In the genomic region with DNA sequence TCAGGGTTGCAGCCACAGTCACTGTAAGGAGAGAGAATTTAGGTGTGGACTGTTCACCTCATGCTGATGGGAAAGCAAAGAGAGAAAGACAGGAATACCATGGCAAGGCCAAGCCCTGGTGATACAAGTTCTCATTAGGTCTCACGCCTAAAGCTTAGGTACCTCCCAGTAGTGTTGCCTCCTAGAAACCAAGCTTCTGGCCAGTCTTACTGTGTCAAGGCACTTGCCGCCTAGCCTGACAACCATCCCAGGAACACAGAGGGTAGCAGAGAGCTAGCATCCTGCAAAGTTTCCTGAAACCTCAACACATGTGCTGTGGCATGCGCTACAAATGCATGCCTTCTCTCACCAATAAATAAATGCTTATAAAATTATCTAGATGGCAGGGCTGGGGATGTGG, we compare ENCODE assay signal across 17 mouse cellular contexts. TPM values are rescaled to one million over a fixed set of nuclear protein-coding genes. Genes with fewer than 3 reads are reported as not detected.
DNase-seq lines count a peak whose midpoint lies in the region; ATAC-seq and TF ChIP-seq lines count a peak whose summit lies in the region.
"Had no signal": no experiment of that assay in that cellular context is flagged by ENCODE, and none has a peak within 500 bp of the region (broad histone marks: within the 10 kb centered on the region; RNA-seq: fewer than 3 reads in every experiment).

No protein-coding gene starts in this region.

- peaks cover 6% of the 10 kb centered on the region; the same call in 1 of the 2 replicates for H3K9me3 ChIP-seq in kidney, embryonic 14.5 days (ENCODE audit: control insufficient read depth, low read length)
- H3K9me3 ChIP-seq in lung, embryonic 15.5 days = no peaks in the 10 kb centered on the region
- no peaks in the 10 kb centered on the region for H3K9me3 ChIP-seq in embryonic facial prominence, embryonic 15.5 days (replicated peaks)
- no peaks in the 10 kb centered on the region; the same call in 1 of the 2 replicates for H3K9me3 ChIP-seq in forebrain, embryonic 11.5 days (ENCODE audit: control insufficient read depth, low read length)
- H3K9me3 ChIP-seq: hindbrain, embryonic 15.5 days; midbrain, embryonic 12.5 days had no signal

- no peaks in the 10 kb centered on the region for H3K36me3 ChIP-seq in kidney, embryonic 14.5 days (ENCODE audit: control insufficient read depth, insufficient read depth, low read length)
- H3K36me3 ChIP-seq in lung, embryonic 15.5 days = no peaks in the 10 kb centered on the region
- no peaks in the 10 kb centered on the region for H3K36me3 ChIP-seq in embryonic facial prominence, embryonic 15.5 days
- H3K36me3 ChIP-seq in myocyte (ENCODE audit: control insufficient read depth, insufficient read depth) = no peaks in the 10 kb centered on the region
- no peaks in the 10 kb centered on the region for H3K36me3 ChIP-seq in forebrain, embryonic 11.5 days (ENCODE audit: control insufficient read depth, insufficient read depth, low read length)
- H3K36me3 ChIP-seq: hindbrain, embryonic 15.5 days; limb, embryonic 13.5 days; midbrain, embryonic 12.5 days had no signal

- H3ac ChIP-seq in myocyte (ENCODE audit: control insufficient read depth, insufficient read length) = no peak overlapping the region

- peaks cover 10% of the 10 kb centered on the region; the same call in 1 of the 2 replicates for H3K4me1 ChIP-seq in kidney, embryonic 14.5 days (ENCODE audit: control insufficient read depth, insufficient read depth, low read length)
- peaks cover 24% of the 10 kb centered on the region for H3K4me1 ChIP-seq in lung, embryonic 15.5 days
- H3K4me1 ChIP-seq in lung, adult 2 months (ENCODE audit: control insufficient read depth, insufficient read depth, low read length) = peaks cover 3% of the 10 kb centered on the region; the same call in 1 of the 2 replicates
- peaks cover 15% of the 10 kb centered on the region for H3K4me1 ChIP-seq in embryonic facial prominence, embryonic 15.5 days
- H3K4me1 ChIP-seq in forebrain, embryonic 11.5 days (replicated peaks; ENCODE audit: control insufficient read depth, insufficient read depth, low read length) = no peaks in the 10 kb centered on the region

- no peak overlapping the region for H3K4me3 ChIP-seq in kidney, embryonic 14.5 days (ENCODE audit: low read length)
- H3K4me3 ChIP-seq in lung, embryonic 15.5 days = peak overlapping the region; percentile 26
- H3K4me3 ChIP-seq in lung, adult 2 months (replicated peaks; ENCODE audit: extremely low read depth, low read depth, low read length) = no peak overlapping the region
- no peak overlapping the region for H3K4me3 ChIP-seq in embryonic facial prominence, embryonic 15.5 days (replicated peaks)
- H3K4me3 ChIP-seq in myocyte = no peak overlapping the region
- H3K4me3 ChIP-seq in forebrain, embryonic 11.5 days (ENCODE audit: low read depth, low read length) = no peak overlapping the region
- H3K4me3 ChIP-seq: hindbrain, embryonic 15.5 days; limb, embryonic 13.5 days; midbrain, embryonic 12.5 days had no signal

- no peaks in the 10 kb centered on the region for H3K27me3 ChIP-seq in kidney, embryonic 14.5 days (ENCODE audit: control insufficient read depth, insufficient read depth, low read length)
- no peaks in the 10 kb centered on the region for H3K27me3 ChIP-seq in lung, embryonic 15.5 days
- no peaks in the 10 kb centered on the region for H3K27me3 ChIP-seq in embryonic facial prominence, embryonic 15.5 days
- no peaks in the 10 kb centered on the region for H3K27me3 ChIP-seq in myocyte (ENCODE audit: control insufficient read depth, insufficient read depth, insufficient read length)
- H3K27me3 ChIP-seq in forebrain, embryonic 11.5 days (ENCODE audit: control insufficient read depth, insufficient read depth, low read length) = no peaks in the 10 kb centered on the region
- H3K27me3 ChIP-seq: hindbrain, embryonic 15.5 days; limb, embryonic 13.5 days; midbrain, embryonic 12.5 days had no signal

- ATAC-seq in kidney, embryonic 14.5 days (ENCODE audit: low FRiP score, low TSS enrichment) = no peak
- no peak for ATAC-seq in lung, embryonic 15.5 days (ENCODE audit: borderline replicate concordance, extremely low read depth, low FRiP score, low TSS enrichment)
- no peak for ATAC-seq in embryonic facial prominence, embryonic 15.5 days (ENCODE audit: insufficient number of reproducible peaks, low FRiP score, low TSS enrichment, low read depth)
- ATAC-seq in forebrain, embryonic 11.5 days (replicated peaks; ENCODE audit: low FRiP score) = no peak
- ATAC-seq: forebrain, embryonic 14.5 days had no signal

- peak overlapping the region; percentile 59; the same call in 1 of the 2 replicates for H3K27ac ChIP-seq in kidney, embryonic 14.5 days (ENCODE audit: low read depth, low read length)
- peak overlapping the region; percentile 93 for H3K27ac ChIP-seq in lung, embryonic 15.5 days
- peak overlapping the region; percentile 81 for H3K27ac ChIP-seq in embryonic facial prominence, embryonic 15.5 days (replicated peaks)
- H3K27ac ChIP-seq in forebrain, embryonic 11.5 days (ENCODE audit: low read depth, low read length) = no peak overlapping the region
- H3K27ac ChIP-seq: limb, embryonic 13.5 days; midbrain, embryonic 12.5 days had no signal

- no peak for TF ChIP-seq CTCF in lung, adult 2 months (IDR thresholded peaks at IDR 0.05; ENCODE audit: insufficient read depth, low read length)

- no peak overlapping the region for H3K4me2 ChIP-seq in kidney, embryonic 14.5 days (replicated peaks; ENCODE audit: low read depth, low read length)
- H3K4me2 ChIP-seq in lung, embryonic 15.5 days = peak overlapping the region; percentile 48
- H3K4me2 ChIP-seq in embryonic facial prominence, embryonic 15.5 days (replicated peaks) = 0 out of 2 replicates have a peak overlapping the region, but pooled peaks have one; percentile 29
- peak overlapping the region; percentile 71 for H3K4me2 ChIP-seq in myocyte (ENCODE audit: low read depth)
- H3K4me2 ChIP-seq in forebrain, embryonic 11.5 days (ENCODE audit: low read depth, low read length, severe bottlenecking) = no peak overlapping the region
- H3K4me2 ChIP-seq: limb, embryonic 13.5 days; midbrain, embryonic 12.5 days had no signal

- H3K79me2 ChIP-seq in myocyte (ENCODE audit: control insufficient read depth, insufficient read depth) = no peaks in the 10 kb centered on the region

- TF ChIP-seq POLR2A in lung, adult 2 months (IDR thresholded peaks at IDR 0.05; ENCODE audit: borderline replicate concordance, extremely low read depth, low read depth, low read length) = no peak
- no peak for TF ChIP-seq POLR2A in myocyte (IDR thresholded peaks at IDR 0.05; ENCODE audit: insufficient read length, low read depth)

- H3K9ac ChIP-seq in kidney, embryonic 14.5 days (ENCODE audit: low read depth, low read length) = no peak overlapping the region
- H3K9ac ChIP-seq in lung, embryonic 15.5 days = 0 out of 2 replicates have a peak overlapping the region, but pooled peaks have one; percentile 6
- no peak overlapping the region for H3K9ac ChIP-seq in embryonic facial prominence, embryonic 15.5 days
- no peak overlapping the region for H3K9ac ChIP-seq in forebrain, embryonic 11.5 days (ENCODE audit: low read length)
- H3K9ac ChIP-seq: hindbrain, embryonic 15.5 days; limb, embryonic 13.5 days; midbrain, embryonic 12.5 days had no signal

- 82% methylated on average over 3 of the region's 3 CpGs for WGBS in kidney, embryonic 14.5 days
- WGBS in lung, embryonic 15.5 days = 81% methylated on average over 3 of the region's 3 CpGs
- WGBS in lung, adult 2 months = 78% methylated on average over 3 of the region's 3 CpGs
- 89% methylated on average over 3 of the region's 3 CpGs for WGBS in embryonic facial prominence, embryonic 15.5 days
- WGBS in forebrain, embryonic 11.5 days = 85% methylated on average over 3 of the region's 3 CpGs

- no peak for DNase-seq in kidney, postnatal 14 days
- DNase-seq in lung, adult 2 months = no peak
- no peak for DNase-seq in forebrain, embryonic 11.5 days (ENCODE audit: low spot score)
- DNase-seq in layer of hippocampus, adult 18-20 months (ENCODE audit: low spot score in 2 of 2) = no peak
- DNase-seq: cerebellum, adult 8-10 months; right cerebral cortex, postnatal 14 days; thymus, postnatal 14 days had no signal

TF ChIP-seq in myocyte, 11 proteins besides CTCF, POLR2A, EP300 and RAD21:
- no peak for TF ChIP-seq REST (IDR thresholded peaks at IDR 0.05; ENCODE audit: insufficient read depth, insufficient read length)
- TF ChIP-seq POLR2AphosphoS2 (IDR thresholded peaks at IDR 0.05; ENCODE audit: insufficient read length, low read depth) = no peak
- no peak for TF ChIP-seq SRF (IDR thresholded peaks at IDR 0.05; ENCODE audit: control insufficient read depth, insufficient read length, low read depth)
- no peak for TF ChIP-seq TCF3 (IDR thresholded peaks at IDR 0.05; ENCODE audit: insufficient read length, low read depth)
- no peak for TF ChIP-seq TCF12 (IDR thresholded peaks at IDR 0.05; ENCODE audit: insufficient read depth, poor library complexity, severe bottlenecking)
- no peak for TF ChIP-seq USF1 (IDR thresholded peaks at IDR 0.05; ENCODE audit: low read depth)
- no peak for TF ChIP-seq CEBPB (IDR thresholded peaks at IDR 0.05; ENCODE audit: insufficient read depth, poor library complexity, severe bottlenecking)
- TF ChIP-seq E2F4 (IDR thresholded peaks at IDR 0.05; ENCODE audit: insufficient read depth) = no peak

RNA-seq across cellular contexts. Expression of gene Mchr1, which starts 11.6 kb away (rescaled TPM):
- polyA plus RNA-seq in kidney, embryonic 14.5 days (2014; fragmentation: Nextera tagmentation; extraction: Ambion mirVana) = 0.71 and 1.0 TPM in 2 replicates
- 1.1 TPM in 2 replicates for polyA plus RNA-seq in lung, embryonic 15.5 days (2015; fragmentation: Nextera tagmentation; extraction: Ambion mirVana)
- 1.0 and 1.4 TPM in 2 replicates for polyA plus RNA-seq in lung, adult 2 months (2012; rRNA removed)
- 1.9 TPM in 2 replicates for polyA plus RNA-seq in embryonic facial prominence, embryonic 15.5 days (2015; fragmentation: Nextera tagmentation; extraction: Ambion mirVana)
- 0.44 TPM for polyA plus RNA-seq in myocyte (2012; fragmentation: generic; extraction: Trizol)
- 0.49 TPM in 1 of 2 replicates, not detected in the other for polyA plus RNA-seq in forebrain, embryonic 11.5 days (2014; fragmentation: Nextera tagmentation; extraction: Ambion mirVana)
- total RNA-seq in layer of hippocampus, adult 18-20 months (2021) = 10 to 100 TPM; 24.3 to 28.6 TPM
- total RNA-seq: heart, adult 8-10 months; heart, postnatal 14 days had no signal

RNA-seq across cellular contexts. Expression of gene Mrtfa, which starts 56.3 kb away (rescaled TPM):
- polyA plus RNA-seq in kidney, embryonic 14.5 days (2014; fragmentation: Nextera tagmentation; extraction: Ambion mirVana) = 23.1 and 28.2 TPM in 2 replicates
- 23.2 and 24.2 TPM in 2 replicates for polyA plus RNA-seq in lung, embryonic 15.5 days (2015; fragmentation: Nextera tagmentation; extraction: Ambion mirVana)
- polyA plus RNA-seq in lung, adult 2 months (2012; rRNA removed) = 32.8 and 39.0 TPM in 2 replicates
- 30.1 and 33.6 TPM in 2 replicates for polyA plus RNA-seq in embryonic facial prominence, embryonic 15.5 days (2015; fragmentation: Nextera tagmentation; extraction: Ambion mirVana)
- 36.0 TPM for polyA plus RNA-seq in myocyte (2012; fragmentation: generic; extraction: Trizol)
- polyA plus RNA-seq in forebrain, embryonic 11.5 days (2014; fragmentation: Nextera tagmentation; extraction: Ambion mirVana) = 29.7 and 30.5 TPM in 2 replicates
- 100 to 1,000 TPM; 102 to 104 TPM for total RNA-seq in layer of hippocampus, adult 18-20 months (2021)

Comparison
In these comparisons a context has a peak if more than half of its experiments do, and no peak if none do; other contexts are left out.
1. H3K4me2 ChIP-seq: peak in lung, embryonic 15.5 days (single experiment), embryonic facial prominence, embryonic 15.5 days (single experiment) and myocyte (single experiment); none in kidney, embryonic 14.5 days (single experiment) and forebrain, embryonic 11.5 days (single experiment).